Mouse (Mus musculus): ENCODE results near the gene Cdk13. TPM values are rescaled to one million over a fixed set of nuclear protein-coding genes. Genes with fewer than 3 reads are reported as not detected.

Cdk13 gene
- polyA plus RNA-seq, 1 experiment, result 272 TPM

- no peak for TF ChIP-seq GATA1 (IDR thresholded peaks at IDR 0.05; ENCODE audit: low read length)
These were observed 21.3 kb downstream of the Cdk13 start for GRCm38 (mm10) chr13:17783643-17784042.

DNA sequence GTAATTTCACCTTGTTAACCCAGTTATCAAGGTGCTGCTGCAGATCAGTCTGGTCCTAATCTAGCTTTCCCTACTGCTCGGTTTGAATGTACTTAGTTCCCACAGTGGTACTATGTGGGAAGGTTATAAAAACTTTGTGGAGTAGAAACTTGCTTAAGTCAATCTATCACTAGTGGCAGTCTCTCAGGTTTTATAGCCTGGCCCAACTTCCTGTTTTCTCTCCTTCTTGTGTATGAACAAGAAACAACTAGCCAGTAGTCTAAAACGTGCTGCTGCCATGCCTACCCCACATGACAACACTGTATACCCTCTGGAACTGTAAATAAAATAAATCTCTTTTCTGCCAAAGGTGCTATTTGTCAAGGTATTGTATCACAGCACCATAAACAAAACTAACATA lies 25.0 kb downstream of the Cdk13 start:
- no peak for TF ChIP-seq GATA1 (IDR thresholded peaks at IDR 0.05; ENCODE audit: low read length)

DNA sequence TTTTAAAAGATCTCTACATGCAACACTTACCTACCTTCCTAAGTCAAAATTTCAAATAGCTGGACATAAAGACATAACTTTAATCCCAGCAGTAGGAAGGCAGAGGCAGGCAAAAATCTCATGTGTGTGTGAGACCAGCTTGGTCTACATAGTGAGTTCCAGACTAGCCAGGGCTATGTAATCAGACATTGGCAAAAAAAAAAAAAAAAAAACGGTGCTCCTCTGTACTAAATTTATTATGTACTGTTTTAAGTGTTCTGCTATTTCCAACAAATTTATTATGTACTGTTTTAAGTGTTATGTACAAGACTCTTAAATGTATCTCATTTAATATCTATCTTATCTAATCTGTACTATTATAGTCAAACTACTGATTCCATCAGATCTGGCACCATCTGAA lies 28.6 kb downstream of the Cdk13 start:
- no peak for TF ChIP-seq GATA1 (IDR thresholded peaks at IDR 0.05; ENCODE audit: low read length)

DNA sequence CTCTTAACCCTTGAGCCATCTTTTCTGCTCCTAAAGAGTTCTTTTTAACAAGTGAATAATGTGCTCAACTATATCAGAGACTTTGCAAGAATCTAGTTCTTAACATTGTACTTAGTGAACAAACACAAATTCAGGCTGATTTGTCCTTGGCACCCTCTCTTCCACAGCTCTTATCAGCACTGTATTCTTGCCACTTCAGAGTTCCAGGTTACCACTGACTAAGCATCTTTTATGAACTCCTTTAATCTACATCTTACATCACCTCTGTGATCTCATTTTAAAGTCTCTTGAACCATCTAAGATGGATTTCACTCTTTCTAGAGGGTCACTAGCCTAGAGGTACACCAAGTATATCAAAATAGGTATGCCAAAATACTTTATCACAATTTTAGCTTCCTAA lies 29.5 kb downstream of the Cdk13 start:
- TF ChIP-seq GATA1 (IDR thresholded peaks at IDR 0.05; ENCODE audit: low read length), result no peak

- no peak for TF ChIP-seq GATA1 (IDR thresholded peaks at IDR 0.05; ENCODE audit: low read length)
These were observed 31.8 kb downstream of the Cdk13 start for GRCm38 (mm10) chr13:17773112-17773511.

GRCm38 (mm10) chr13:17772574-17772973 lies 32.3 kb downstream of the Cdk13 start:
- no peak for TF ChIP-seq GATA1 (IDR thresholded peaks at IDR 0.05; ENCODE audit: low read length)

DNA sequence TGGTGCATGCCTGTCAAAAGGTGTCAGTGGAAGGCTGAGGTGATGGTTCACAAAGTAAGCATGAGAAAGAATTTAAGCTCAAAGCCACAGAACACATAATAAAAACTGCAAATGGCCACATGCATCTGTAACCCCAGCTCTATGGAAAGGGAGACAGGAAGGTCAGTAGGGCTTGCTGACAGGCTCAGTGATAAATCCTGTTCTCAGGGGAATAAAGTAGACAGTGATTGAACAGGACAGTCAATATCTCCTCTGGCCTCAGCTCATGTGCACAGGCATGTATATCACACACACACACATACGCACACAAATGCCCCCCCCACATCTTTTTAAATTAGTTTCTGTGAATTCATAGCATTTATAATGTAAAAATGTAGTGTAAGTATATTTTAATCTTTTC lies 42.5 kb downstream of the Cdk13 start:
- TF ChIP-seq GATA1 (IDR thresholded peaks at IDR 0.05; ENCODE audit: low read length), result no peak

DNA sequence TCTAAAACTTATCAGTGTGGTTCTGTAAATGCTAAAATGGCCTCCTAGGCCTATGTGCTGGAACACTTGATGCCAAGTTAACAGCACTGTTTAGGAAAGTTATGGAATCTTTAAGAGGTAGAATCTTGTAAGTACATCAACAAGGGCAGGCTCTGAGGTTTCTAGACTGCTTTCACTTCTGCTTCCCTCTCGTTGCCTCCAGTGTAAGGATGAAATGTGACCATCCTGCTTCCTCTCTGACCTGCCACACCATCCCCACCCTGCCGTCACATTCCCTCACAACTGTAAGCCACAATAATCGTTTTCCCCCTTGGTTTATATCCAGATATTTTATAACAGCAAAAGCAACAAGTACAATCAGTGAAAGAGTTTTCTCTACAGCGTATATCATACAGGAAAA lies 49.9 kb downstream of the Cdk13 start:
- TF ChIP-seq GATA1 (IDR thresholded peaks at IDR 0.05; ENCODE audit: low read length), result no peak

DNA sequence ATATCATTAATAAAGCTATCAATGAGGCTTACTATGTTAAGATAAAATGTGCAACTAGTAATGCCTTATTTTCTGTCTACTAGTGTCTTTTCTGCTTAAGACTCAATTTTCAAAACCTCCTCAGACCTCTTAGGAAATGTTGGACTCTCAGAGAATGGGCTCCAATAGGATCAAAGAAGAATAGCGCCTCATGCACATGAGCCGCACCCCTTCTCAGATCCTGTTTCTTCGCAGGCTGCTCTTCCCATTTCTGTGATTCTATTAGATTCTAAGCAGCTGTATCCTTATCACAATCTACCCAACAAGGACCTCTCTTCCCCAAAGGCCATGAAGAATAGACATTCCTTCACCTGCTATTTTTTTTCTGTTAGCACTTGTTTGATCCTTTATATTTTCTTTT lies 76.1 kb downstream of the Cdk13 start:
- TF ChIP-seq GATA1 (IDR thresholded peaks at IDR 0.05; ENCODE audit: low read length), result no peak

GRCm38 (mm10) chr13:17727922-17728321 lies 77.0 kb downstream of the Cdk13 start:
- no peak for TF ChIP-seq GATA1 (IDR thresholded peaks at IDR 0.05; ENCODE audit: low read length)

- no peak for TF ChIP-seq GATA1 (IDR thresholded peaks at IDR 0.05; ENCODE audit: low read length)
These were observed 87.5 kb downstream of the Cdk13 start for GRCm38 (mm10) chr13:17717357-17717756.

GRCm38 (mm10) chr13:17708784-17709311 lies 96.0 kb downstream of the Cdk13 start:
- TF ChIP-seq GATA1 (IDR thresholded peaks at IDR 0.05; ENCODE audit: low read length), result no peak

DNA sequence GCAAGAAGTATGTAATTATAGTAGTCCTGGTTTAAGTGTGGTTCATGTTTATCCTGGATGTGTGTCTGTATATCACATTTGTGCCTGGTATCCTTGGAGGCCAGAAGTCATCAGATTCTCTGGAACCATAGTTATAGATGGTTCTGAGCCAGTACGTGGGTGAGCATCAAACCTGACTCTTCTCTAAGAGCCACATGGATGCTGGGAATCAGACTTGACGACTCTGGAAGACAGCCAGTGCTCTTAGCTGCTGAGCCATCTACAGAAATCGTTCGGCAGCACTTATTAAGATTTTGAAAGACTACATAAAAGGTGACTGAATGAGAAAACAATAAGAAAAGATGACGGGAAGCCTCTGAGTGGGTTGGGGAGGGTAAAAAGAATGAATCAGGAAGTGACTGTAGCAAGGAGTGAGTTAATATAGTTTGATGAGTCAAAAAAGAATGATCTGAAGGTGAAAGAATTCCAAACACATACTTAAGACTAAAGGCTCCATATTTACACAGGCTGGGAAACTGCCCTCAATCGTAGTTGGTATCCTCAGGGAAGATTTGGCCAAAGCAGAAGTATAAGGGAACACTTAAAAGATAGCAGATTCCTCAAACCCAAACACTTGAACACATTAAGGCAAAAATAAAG lies 99.6 kb downstream of the Cdk13 start:
- TF ChIP-seq GATA1 (IDR thresholded peaks at IDR 0.05; ENCODE audit: low read length), result no peak

DNA sequence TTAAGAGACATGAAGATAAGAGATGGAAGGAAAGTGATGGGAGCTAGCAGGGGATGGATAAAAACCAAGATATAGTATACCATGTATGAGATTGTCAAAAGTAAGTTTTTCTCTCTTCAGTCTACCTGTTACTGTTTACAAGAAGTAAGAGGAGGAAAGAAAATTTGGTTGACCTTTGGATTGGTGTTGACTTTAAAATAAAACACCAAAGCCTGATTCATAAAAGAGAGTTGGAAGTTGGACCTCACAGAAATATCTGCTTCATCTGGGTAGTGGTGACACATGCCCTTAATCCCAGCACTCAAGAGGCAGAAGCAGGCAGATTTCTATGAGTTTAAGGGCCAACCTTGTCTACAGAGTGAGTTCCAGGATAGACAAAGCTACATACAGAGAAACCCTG lies 102.6 kb downstream of the Cdk13 start:
- TF ChIP-seq GATA1 (IDR thresholded peaks at IDR 0.05; ENCODE audit: low read length), result no peak

- no peak for TF ChIP-seq GATA1 (IDR thresholded peaks at IDR 0.05; ENCODE audit: low read length)
These were observed 103.6 kb downstream of the Cdk13 start for GRCm38 (mm10) chr13:17701322-17701721.

GRCm38 (mm10) chr13:17700090-17700715 lies 104.7 kb downstream of the Cdk13 start:
- TF ChIP-seq GATA1 (IDR thresholded peaks at IDR 0.05; ENCODE audit: low read length), result no peak

- no peak for TF ChIP-seq GATA1 (IDR thresholded peaks at IDR 0.05; ENCODE audit: low read length)
These were observed 108.9 kb downstream of the Cdk13 start for GRCm38 (mm10) chr13:17695898-17696580.

Measured in G1E-ER4 (cell line).